Mouse (Mus musculus): ENCODE results near the gene Sval2.

The Sval2 gene

DNA sequence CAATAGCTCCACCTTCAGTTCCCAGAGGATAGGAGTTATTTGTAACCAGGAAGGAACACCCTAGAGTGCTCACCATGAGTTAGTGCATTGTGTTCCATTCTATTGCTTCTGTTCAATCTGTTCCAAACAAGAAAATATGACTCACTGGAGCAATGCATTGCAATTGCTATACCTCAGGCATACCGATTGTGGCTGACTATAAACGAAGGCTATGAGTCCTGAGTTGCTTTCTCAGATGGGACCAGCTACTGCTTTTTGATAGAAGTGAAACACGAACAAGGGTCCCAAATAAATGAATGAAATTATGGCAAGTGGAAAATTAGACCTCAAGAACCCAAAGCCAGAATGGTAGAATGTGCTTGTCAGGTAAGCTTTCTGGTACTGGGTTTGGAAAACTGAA is at the start of gene Sval2:
Gene Sval2, plus strand, starts transcription at position 301 of the 400 bp plus-strand sequence.
- DNase-seq = no peak

DNA sequence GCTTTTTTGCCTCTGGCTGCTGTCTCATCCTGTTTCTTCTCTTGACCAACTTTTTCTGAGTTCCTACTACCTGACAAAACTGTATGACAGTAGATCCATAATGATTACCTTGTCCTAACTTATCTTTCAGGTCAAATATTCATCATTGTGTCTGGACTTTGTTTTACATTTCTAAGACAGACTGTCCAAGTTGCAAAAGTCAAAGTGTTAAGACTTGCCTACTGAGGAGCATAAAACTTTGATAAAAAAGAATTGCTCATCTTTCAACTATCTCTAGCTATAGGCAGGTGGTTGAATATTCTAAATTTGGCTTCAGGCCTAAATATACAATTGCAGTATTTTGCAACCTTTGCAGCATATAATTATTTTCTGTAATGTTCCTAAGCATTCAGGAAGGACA is 28.7 kb upstream of the Sval2 start:
- DNase-seq = no peak

DNA sequence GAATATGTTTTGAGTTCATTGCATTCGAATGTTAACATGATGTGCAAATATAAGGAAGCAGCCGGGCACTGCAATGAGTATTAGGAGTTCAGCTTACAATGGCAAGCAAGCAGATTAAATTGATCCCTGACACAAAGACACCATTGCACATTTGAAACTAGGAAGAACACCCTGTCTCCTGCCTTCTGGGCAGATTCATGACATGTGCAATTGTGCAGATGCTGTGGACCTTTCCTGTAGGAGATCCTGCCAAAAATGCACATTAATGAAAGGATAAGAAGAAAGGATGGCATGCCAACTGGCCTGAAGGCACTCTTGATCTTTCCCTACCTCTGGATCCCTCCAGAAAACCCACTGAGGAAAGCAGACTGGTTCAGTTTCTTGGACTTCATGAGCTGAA is 23.3 kb upstream of the Sval2 start:
- DNase-seq = no peak

DNA sequence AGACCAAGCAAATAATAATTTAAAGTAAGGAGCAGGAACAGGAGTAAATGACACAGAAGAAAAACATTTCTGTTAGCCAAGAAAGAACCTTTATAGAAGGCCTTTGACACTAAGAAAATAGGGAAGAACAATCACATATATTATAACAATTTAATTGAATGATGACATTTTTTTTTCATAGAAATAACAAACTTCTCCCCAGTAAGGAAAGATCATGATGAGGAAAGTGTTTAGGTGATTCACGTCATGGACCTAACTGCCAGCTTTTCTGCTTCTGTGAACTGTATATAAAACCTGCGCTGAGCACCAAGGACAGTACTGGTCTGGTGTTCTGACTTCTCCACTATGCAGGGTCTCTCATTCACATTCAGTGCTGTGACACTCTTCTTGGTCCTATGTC is 5.6 kb upstream of the Sval2 start, which contains the start of gene Pip:
Gene Pip, plus strand, starts transcription at position 301 of the 400 bp plus-strand sequence.
- no peak for DNase-seq

DNA sequence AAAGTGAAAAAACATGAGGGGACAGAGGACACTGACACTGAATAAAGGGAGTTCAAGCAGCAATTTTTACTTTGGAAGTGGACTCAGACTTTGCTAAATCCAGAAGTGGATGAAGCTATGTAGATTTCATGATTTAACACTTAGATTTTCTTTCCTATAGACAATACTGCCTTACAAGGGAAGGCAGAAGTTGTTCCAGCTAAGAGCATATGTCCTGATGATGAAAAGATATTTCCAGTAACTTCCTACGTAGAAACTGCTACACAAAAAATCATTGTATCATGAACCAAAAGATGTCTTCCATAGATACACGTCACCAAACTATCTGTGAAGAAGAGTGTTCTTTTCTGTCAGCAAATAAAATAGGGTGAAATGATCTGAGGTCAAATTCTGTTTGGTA is 11.2 kb downstream of the Sval2 start:
- no peak for DNase-seq

DNA sequence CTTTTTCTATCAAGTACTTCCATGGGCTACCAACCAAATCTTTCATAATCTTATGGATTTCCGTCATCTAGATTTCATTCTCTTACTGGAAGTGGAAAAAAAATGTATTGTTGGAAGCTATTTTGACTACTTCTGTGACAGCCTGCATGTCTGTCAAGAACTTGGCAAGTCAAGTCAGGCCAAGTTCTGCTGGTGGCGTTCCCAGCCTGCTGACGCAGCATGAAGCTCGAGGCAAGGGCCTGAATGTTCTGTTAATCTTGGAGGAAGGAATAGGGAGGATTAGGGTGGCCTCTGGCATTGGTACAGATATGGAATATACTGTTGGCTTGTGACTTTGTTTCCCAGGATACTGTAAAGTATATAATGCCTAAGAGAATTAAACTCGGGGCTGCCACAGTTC is 58.8 kb downstream of the Sval2 start:
- no peak for DNase-seq
